Mouse (Mus musculus) ES-E14 (cell line): ENCODE data around the gene Sec16a.

Experiments used
- CHD2 ChIP-seq: IDR thresholded peaks from 2 replicates; pipeline ENCODE4 v1.6.1; 2014; ENCODE audit warnings: mild to moderate bottlenecking, low read depth, low read length, inconsistent platforms
- HCFC1 ChIP-seq: IDR thresholded peaks from 2 replicates; pipeline ENCODE4 v1.6.1; 2012; ENCODE audit warnings: low read length, inconsistent platforms, borderline replicate concordance; ENCODE audit not compliant: insufficient read depth

GRCm38 (mm10) chr2:26482824-26483223 lies 37.8 kb upstream of the Sec16a start:
- TF ChIP-seq HCFC1 (no peak), CHD2 (no peak)
